Mouse (Mus musculus) A20 (cell line): Measurements from ENCODE around the gene Gm10320.

Experiments
- DNase-seq: peaks from one replicate; pipeline ENCODE4 v3.0.0-alpha.2; 2011; ENCODE audit warnings: low read depth, low spot score

Gm10320 gene

GRCm38 (mm10) chr13:98491909-98492308 lies at the start of gene Gm10320:
Gene Gm10320, minus strand, starts transcription at chr13:98492001.
- no peak for DNase-seq

GRCm38 (mm10) chr13:98541601-98542000 lies 49.8 kb upstream of the Gm10320 start:
- DNase-seq = no peak

- DNase-seq = no peak
Observed at GRCm38 (mm10) chr13:98540206-98540605, 48.4 kb upstream of the Gm10320 start.

DNA sequence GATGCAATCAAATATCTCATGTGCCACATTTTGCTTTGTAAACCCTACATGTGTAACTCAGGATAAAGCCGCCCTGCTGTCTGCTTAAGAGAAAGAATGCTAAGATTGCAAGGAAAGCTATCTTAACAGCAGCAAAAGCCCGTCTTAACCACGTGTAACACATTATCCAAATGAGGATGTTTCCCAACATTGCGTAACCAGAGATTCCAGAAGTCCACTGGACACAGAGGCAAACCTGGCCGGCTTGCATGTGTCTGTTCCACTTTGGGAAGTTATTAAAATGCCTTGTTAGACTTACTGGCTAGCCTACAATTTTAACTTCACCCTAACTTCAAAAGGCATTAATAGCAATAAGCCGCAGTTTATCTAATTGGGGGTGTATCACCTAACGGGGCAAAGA lies 47.5 kb upstream of the Gm10320 start:
- no peak for DNase-seq

- no peak for DNase-seq
Observed at GRCm38 (mm10) chr13:98538587-98538986, 46.8 kb upstream of the Gm10320 start.

DNA sequence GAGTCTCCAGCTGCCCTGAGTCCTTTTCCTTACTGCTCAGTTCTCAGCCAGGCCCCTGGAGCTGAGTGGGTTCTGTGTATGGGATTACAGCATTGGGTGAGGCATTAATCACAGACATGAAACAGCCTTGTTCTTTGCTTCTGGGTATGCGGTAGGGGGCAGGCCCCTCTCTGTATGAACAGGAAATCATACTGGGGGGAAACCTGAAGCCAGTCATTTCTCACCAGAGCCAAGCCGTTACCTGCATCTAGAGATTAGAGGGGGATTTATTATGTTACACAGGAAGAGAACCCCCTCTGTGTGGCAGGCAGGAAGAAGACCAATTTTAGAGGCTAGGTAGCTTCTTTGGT lies 43.1 kb upstream of the Gm10320 start:
- peak; percentile 28 for DNase-seq

DNA sequence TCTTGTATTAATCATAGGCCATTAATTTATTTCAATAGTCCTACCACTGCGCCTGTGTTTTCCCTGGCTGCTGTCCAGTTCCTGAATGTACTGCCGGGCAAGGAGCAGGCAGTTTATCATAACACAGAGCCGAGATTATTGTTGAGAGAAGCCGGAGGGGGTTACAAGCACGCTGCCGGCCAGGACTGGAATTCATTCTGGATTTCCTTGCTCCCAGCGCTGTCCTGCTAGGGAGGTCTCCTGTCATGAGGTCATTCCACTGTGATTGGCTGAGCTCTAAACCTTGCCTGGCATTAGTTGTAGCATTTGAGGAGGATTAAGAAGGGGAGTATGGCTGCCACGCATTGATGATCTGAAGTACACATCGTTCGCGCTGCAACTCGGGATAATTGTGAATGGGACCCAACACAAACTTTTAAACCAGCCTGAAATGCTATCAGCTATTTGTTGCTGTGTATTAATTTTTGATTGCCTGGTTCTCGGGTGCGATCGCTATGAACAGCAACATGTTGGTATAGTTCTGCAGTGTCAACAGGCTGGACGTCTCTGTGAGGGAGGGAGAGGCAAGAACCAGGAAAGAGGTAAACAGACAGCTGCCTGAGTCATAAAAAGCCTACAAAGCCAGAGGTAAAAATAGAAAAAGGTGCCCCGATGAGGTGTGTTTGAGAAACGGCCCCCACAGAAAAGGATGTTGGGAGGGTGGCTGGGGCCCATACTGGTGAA lies 42.5 kb upstream of the Gm10320 start:
- peak; percentile 6 for DNase-seq

- DNase-seq = no peak
Observed at GRCm38 (mm10) chr13:98533415-98533814, 41.6 kb upstream of the Gm10320 start.

GRCm38 (mm10) chr13:98532699-98533375 lies 41.0 kb upstream of the Gm10320 start:
- no peak for DNase-seq

DNA sequence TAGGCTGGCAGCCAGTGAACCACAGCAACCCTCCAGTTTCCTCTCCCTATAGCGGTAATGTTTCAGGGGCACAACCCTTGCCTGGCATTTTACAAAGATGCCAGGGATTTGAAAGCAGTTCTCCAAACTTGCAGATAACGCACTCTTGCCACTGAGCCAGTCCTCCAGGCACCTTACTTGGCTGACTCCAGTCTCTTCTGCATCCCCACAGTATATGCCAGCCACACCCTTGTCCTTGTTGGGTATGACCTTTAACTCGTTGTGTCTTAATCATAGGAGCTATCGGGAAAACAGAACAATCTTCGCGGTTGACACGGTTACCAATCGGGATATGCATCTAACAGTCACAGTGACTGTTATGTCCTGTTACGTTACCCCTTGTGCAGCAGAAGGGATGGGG lies 40.2 kb upstream of the Gm10320 start:
- no peak for DNase-seq

GRCm38 (mm10) chr13:98531306-98531705 lies 39.5 kb upstream of the Gm10320 start:
- DNase-seq = no peak

- DNase-seq = no peak
Observed at GRCm38 (mm10) chr13:98523719-98524316, 32.0 kb upstream of the Gm10320 start.

- no peak for DNase-seq
Observed at GRCm38 (mm10) chr13:98518341-98518740, 26.5 kb upstream of the Gm10320 start.

GRCm38 (mm10) chr13:98517666-98518065 lies 25.9 kb upstream of the Gm10320 start:
- DNase-seq = no peak

DNA sequence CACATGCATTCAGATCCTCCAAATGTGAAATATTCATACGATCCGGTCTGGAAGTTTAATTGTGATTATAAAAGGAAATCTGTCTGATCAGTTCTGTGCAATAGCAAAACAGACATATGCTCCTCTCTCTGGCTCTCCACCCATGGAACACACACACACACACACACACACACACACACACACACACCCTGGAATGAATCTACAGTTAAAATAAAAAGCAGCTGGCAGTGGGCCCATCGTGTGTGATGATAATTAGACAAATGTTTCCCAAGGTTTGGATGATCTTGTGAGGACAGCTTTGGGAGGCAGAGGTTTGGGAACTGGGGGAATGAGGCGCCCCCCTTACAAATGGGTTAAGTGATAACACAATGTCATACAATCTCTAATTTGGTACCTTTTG lies 25.2 kb upstream of the Gm10320 start:
- DNase-seq = no peak

- no peak for DNase-seq
Observed at GRCm38 (mm10) chr13:98512066-98512465, 20.3 kb upstream of the Gm10320 start.

- no peak for DNase-seq
Observed at GRCm38 (mm10) chr13:98507656-98508055, 15.9 kb upstream of the Gm10320 start.

GRCm38 (mm10) chr13:98506496-98506895 lies 14.7 kb upstream of the Gm10320 start:
- DNase-seq = no peak

DNA sequence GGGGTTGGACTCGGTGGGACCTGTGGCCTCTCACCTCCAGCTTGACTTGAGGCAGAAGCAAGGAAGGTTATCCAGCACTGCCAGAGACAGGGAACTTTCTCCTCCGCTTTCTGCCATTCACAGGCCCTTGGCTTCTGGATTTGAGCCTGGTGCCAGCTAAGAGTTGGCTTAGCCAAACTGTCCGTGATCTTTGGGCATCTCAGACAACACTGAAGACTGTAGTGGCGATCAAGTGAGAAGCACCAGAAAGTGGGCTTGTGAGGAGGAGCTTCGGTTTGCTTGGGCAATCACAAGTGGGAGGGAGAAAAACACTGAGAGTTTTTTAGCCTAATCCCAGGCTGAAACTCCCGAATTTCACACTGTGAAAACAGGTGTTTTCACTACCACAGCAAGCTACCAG lies 14.2 kb upstream of the Gm10320 start:
- no peak for DNase-seq

DNA sequence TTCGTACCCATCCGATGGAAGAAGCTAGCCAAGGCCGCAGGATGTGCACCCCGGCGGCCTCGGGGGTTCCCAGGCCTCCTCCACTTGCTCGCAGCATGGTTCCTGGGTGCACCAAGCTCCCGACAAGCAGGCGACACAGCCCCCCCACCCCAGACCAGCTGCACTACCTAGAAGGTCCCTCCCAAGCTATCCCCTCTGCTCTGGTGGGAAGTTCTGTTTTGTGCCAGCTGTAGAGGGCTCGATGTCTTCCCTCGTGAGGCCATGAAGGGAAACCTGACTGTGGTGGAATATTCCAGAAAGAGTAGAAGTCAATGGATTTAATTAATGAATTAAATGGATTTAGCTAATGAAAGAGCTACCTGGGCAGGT lies 13.7 kb upstream of the Gm10320 start:
- no peak for DNase-seq

DNA sequence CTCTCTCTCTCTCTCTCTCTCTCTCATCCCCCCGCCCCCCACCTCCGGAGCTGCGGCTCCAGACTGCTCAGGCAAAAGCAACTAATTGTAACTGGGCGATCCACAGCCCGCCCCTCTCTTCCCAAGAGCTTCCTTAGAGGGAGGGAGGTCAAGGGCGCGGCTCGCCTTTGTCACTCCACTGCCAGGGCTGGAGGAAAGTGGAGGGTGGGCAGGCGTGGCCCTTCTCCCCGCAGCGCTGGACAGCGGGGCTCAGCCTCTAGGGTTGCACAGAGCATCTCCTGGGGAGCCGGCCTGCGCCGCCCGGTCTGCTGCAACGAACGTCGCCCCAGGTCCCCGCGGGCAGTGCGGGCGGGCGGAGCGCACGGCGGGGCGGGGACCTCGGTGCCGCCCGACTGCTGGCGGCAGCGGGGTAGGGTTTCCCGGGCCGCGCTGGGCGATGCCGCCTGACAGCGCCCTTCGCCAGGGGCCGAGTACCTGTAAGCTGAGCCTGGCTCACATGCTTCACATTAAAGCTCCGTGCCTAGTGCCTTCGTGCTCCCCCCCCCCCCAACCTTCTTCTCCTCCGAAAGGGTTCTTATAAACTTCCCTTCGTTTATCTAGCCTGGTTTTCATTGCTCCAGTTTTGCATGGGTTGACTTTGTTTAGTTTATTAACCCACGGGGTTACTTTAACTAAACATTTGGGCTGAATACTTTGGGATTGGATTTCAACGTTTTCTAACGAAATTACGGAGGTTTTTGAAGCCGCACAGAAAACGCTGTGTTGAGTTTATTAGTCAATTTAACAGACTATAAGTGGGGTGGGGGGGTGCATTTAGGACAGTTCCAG lies 13.1 kb upstream of the Gm10320 start:
- DNase-seq = no peak

DNA sequence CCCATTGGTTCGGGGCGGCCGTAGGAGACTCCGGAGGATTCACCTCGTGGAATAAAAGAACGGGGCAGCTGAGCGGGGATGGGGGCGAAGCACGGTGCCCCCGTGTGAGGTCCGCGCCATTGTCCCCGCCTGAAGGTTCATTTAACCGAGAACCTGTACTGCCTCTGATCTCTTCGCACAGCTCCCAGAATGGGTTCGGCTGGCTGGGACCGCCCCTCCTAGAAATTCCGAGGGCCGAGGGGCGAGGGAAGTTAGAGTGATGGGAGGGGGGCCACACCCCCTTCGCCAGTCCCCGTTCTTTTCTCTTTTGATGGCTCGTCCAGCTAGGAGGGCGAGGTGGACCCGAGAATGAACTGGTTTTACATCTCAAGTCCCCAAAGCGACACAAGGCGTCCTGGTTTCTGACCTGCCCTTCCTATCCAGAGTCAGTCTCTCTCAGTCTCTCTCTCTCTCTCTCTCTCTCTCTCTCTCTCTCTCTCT lies 12.4 kb upstream of the Gm10320 start:
- DNase-seq = no peak
